Mouse (Mus musculus) small intestine, adult 2 months (tissue): ENCODE results near the gene Treml1. TPM values are rescaled to one million over a fixed set of nuclear protein-coding genes. Genes with fewer than 3 reads are reported as not detected.
"Not testable (repeated sequence)": the region's sequence is repeated elsewhere in the genome, so short reads cannot be mapped to it uniquely, and the experiment has no call there.

Source experiments
- H3K27ac ChIP-seq: fragments of 200-500 bp; 2 replicates; pipeline ENCODE4 v1.5.1; 2012; ENCODE audit warnings: low read depth, low read length, control low read depth, inconsistent platforms; ENCODE audit not compliant: insufficient read depth
- H3K27me3 ChIP-seq: fragments of 200-500 bp; 2 replicates; pipeline ENCODE4 v1.6.1; 2012; ENCODE audit warnings: mild to moderate bottlenecking, moderate library complexity, low read length, inconsistent platforms; ENCODE audit not compliant: control insufficient read depth, insufficient read depth
- H3K36me3 ChIP-seq: fragments of 200-500 bp; 2 replicates; pipeline ENCODE4 v1.6.1; 2012; ENCODE audit warnings: mild to moderate bottlenecking, low read length, control low read depth, inconsistent platforms; ENCODE audit not compliant: control insufficient read depth, insufficient read depth
- H3K4me1 ChIP-seq: fragments of 200-500 bp; 2 replicates; pipeline ENCODE4 v1.6.1; 2012; ENCODE audit warnings: low read length, inconsistent platforms, mixed read lengths; ENCODE audit not compliant: control insufficient read depth, insufficient read depth, insufficient read length
- H3K4me3 ChIP-seq: fragments of 200-500 bp; 2 replicates; pipeline ENCODE4 v1.5.1; 2012; ENCODE audit warnings: low read depth, mild to moderate bottlenecking, control low read depth, inconsistent platforms, low read length, moderate library complexity
- CTCF ChIP-seq: fragments of 200-500 bp; IDR thresholded peaks from 2 replicates; pipeline ENCODE4 v1.5.1; 2012; ENCODE audit warnings: low read depth, mild to moderate bottlenecking, control low read depth, inconsistent platforms, low read length, moderate library complexity, mixed read lengths; ENCODE audit not compliant: insufficient replicate concordance, insufficient read length; ENCODE audit errors: extremely low read depth
- POLR2A ChIP-seq: fragments of 200-500 bp; IDR thresholded peaks from 2 replicates; pipeline ENCODE4 v1.6.1; 2012; ENCODE audit warnings: low read depth, mild to moderate bottlenecking, control low read depth, inconsistent platforms, low read length, moderate library complexity
- WGBS: fragments of 180-500 bp; shearing (Covaris S2); methylation state at CpG from one replicate; pipeline ENCODE4 v1.1.7; 2018; 5-methylcytosine and 5-hydroxymethylcytosine counted together
- polyA plus RNA-seq: library from polyadenylated mRNA; depleted of rRNA; stranded (reverse); fragments of >200 nt; gene quantifications from 2 replicates; pipeline ENCODE4 v1.2.3, GENCODE M21; 2012

Gene Treml1
- polyA plus RNA-seq, 1 experiment: not detected

DNA sequence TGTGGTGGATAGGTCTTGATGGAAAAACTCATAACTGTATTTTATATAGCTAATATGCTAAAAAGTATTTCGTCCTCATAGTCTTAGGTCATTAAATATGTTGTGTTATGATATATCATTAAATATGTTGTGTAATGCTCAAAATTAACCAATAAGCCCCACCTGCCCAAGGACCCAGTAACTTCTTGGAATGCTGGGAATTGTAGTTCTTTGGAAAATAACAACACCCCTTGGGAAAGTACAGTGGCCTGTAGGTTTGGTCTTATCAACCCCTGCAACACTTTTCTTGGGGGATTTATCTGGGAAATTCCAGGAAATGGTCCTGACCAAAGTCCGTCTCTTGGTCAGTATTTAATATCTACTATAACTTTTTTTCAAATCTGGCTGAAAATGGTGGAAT lies 16.7 kb upstream of the Treml1 start:
- no peaks in the 10 kb centered on the region for H3K27me3 ChIP-seq
- H3K27ac ChIP-seq: no peak overlapping the region
- no peaks in the 10 kb centered on the region for H3K36me3 ChIP-seq
- TF ChIP-seq CTCF: no peak
- no peak for TF ChIP-seq POLR2A
- 86% methylated on average over 2 of the region's 2 CpGs for WGBS
- H3K4me3 ChIP-seq: no peak overlapping the region
- H3K4me1 ChIP-seq: peaks cover 3% of the 10 kb centered on the region; the same call in 1 of the 2 replicates

DNA sequence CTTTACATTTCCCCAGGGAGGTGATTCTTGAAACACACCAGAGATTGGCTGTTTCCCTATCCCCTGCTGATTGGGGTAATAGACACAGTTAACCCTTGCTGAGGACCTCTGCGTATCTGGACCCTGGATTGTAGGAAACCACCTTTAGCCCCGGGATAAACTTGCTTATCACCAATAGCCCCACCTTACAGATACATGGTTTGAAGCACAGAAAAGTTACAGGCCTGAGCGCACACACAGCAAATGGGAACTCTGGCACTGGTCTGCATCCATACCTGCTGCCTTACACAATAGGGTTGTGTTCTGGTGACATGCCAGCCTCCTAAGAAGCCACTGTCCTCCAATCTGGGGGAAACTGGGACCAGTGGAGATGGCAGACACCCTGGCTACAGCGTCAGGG lies 13.9 kb upstream of the Treml1 start:
- no peaks in the 10 kb centered on the region for H3K36me3 ChIP-seq
- peaks cover 3% of the 10 kb centered on the region; the same call in 1 of the 2 replicates for H3K4me1 ChIP-seq
- WGBS: 50% methylated on average over 4 of the region's 4 CpGs
- no peak overlapping the region for H3K4me3 ChIP-seq
- H3K27me3 ChIP-seq: no peaks in the 10 kb centered on the region
- no peak for TF ChIP-seq POLR2A
- TF ChIP-seq CTCF: no peak
- H3K27ac ChIP-seq: no peak overlapping the region

DNA sequence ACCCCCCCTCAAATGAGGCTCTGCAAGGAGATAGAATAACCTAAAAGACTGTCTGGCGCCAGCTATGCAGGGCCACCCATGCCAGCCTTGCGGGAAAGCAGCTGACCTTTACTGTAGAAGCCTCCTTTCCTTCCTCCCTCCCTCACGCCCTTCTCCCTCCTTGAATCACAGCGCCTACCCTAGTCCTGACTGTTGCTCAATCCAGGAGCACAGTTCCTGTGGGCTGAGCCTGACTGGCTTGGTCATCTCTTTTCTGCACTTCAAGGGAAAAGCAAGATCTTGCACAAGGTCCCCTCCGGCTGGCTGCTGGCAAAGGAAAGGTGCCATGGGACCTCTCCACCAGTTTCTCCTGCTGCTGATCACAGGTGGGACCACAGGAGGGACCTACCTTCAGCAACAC lies 13.5 kb upstream of the Treml1 start, which contains the start of gene Trem2:
Gene Trem2, plus strand, starts transcription at position 171 of the 400 bp plus-strand sequence.
- no peak within 1 kb of the TSS for H3K27ac ChIP-seq
- no peaks in the 10 kb centered on the region for H3K27me3 ChIP-seq
- no peaks in the 10 kb centered on the region for H3K36me3 ChIP-seq
- peaks cover 3% of the 10 kb centered on the region; the same call in 1 of the 2 replicates for H3K4me1 ChIP-seq
- TF ChIP-seq CTCF (no peak), POLR2A (no peak)
- WGBS: 66% methylated on average over 5 of the region's 5 CpGs
- H3K4me3 ChIP-seq: no peak within 1 kb of the TSS

DNA sequence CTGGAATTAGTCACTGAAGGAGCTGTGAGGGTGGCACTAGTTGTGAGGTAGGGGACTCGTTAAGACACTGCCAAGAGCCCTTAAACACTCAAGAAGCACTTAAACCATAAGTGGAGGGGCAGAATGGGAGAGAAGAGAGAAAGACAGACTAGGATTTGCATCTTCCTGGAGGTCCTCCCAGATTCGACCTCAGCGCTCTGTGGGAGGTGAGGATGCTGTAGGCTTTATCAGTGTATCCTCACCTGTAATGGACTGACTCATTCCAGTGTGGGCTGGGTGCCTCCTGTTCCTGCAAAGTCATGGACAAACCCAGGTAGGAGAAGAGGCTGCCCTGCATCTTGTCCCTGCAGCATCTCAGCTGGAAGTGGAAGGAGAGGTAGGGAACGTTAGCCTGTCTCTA lies 12.9 kb upstream of the Treml1 start:
- Histone ChIP-seq H3K4me1 (peaks cover 3% of the 10 kb centered on the region; the same call in 1 of the 2 replicates), H3K4me3 (no peak overlapping the region), H3K27me3 (no peaks in the 10 kb centered on the region), H3K27ac (no peak overlapping the region), H3K36me3 (no peaks in the 10 kb centered on the region)
- TF ChIP-seq CTCF (no peak), POLR2A (no peak)
- WGBS: 68% methylated on average over 4 of the region's 4 CpGs

DNA sequence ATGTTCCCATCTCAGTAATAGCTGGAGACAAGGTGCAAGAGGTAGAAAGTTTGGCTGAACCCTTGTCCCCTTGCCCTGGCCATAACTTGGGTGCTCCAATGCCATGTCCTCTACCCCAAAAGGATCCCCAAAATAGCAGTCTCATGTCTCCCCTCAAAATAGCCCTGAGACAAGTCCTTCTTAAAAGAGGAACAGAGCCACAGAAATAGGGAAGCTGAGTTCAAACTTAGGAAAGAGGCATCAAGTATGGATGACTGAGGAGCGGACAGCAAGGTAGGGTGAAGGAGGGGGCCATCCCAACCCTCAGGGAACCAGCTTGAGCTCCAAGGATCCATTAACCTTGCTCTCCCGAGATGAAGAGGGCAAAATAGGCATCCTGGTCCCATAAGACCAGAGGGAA lies 12.4 kb upstream of the Treml1 start:
- Histone ChIP-seq H3K27ac (no peak overlapping the region), H3K27me3 (no peaks in the 10 kb centered on the region), H3K36me3 (no peaks in the 10 kb centered on the region), H3K4me3 (no peak overlapping the region), H3K4me1 (peaks cover 3% of the 10 kb centered on the region; the same call in 1 of the 2 replicates)
- WGBS: 69% methylated on average over 2 of the region's 2 CpGs
- TF ChIP-seq CTCF: no peak
- TF ChIP-seq POLR2A: no peak

DNA sequence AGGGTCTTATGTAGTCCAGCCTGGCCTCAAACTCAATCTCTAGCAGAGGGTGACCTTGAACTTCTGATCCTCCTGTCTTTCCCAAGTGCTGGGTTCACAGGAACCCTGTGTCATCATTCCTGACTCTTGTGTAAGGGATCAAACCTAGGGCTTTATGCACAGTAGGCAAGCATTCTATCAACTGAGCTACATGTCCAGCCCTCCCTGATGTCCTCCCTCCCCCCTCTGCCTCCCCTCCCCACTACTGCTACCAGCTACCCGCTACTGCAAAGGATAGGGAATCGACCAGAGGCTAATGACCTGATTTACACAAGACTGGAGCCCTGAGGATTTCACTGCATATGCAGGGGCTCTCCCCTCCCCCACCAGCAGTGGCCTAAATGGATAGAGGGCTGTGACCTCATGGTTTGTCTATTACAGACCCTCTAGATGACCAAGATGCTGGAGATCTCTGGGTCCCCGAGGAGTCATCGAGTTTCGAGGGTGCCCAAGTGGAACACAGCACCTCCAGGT lies 9.0 kb upstream of the Treml1 start:
- TF ChIP-seq CTCF: no peak
- no peak for TF ChIP-seq POLR2A
- Histone ChIP-seq H3K4me1 (peaks cover 3% of the 10 kb centered on the region; the same call in 1 of the 2 replicates), H3K36me3 (no peaks in the 10 kb centered on the region), H3K4me3 (no peak overlapping the region), H3K27ac (no peak overlapping the region), H3K27me3 (no peaks in the 10 kb centered on the region)
- 84% methylated on average over 5 of the region's 5 CpGs for WGBS

DNA sequence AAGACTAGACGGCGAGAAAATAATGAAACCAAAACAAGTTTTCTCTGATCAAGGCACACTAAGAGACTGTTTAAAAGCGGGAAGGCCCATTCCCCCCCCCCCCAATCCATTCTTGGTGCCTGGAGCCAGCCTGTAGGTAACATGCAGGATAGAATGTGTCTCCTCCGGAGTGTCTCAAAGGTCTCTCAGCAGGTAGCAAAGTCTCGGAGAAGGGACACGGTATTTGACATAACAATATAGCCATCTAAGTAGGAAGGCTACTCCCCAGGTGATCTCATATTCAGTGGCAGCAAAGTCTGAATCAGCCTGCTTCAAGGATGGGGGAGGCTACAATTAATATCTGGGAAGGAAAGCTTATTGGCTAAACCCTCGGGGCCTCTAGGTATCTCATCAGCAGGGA lies 6.7 kb upstream of the Treml1 start:
- H3K27me3 ChIP-seq, H3K4me3 ChIP-seq, H3K36me3 ChIP-seq, H3K4me1 ChIP-seq, H3K27ac ChIP-seq: not testable (repeated sequence)
- WGBS: 80% methylated on average over 7 of the region's 7 CpGs
